Mouse (Mus musculus): ENCODE results near the gene Sema6d. TPM values are rescaled to one million over a fixed set of nuclear protein-coding genes. Genes with fewer than 3 reads are reported as not detected.

The Sema6d gene
- polyA plus RNA-seq, 2 experiments = 2.2 to 3.2 TPM

GRCm38 (mm10) chr2:124338296-124338695 is 248.5 kb downstream of the Sema6d start:
- H3K4me1 ChIP-seq (replicated peaks; ENCODE audit: control insufficient read depth in 2 of 2, insufficient read depth in 2 of 2, low read length in 1 of 2) = no peaks in the 10 kb centered on the region
- ATAC-seq (ENCODE audit: insufficient read depth) = no peak

GRCm38 (mm10) chr2:124354191-124354590 is 264.4 kb downstream of the Sema6d start:
- DNase-seq (ENCODE audit: low read depth in 3 of 3, low spot score in 3 of 3) (no peak), ATAC-seq (ENCODE audit: insufficient read depth) (no peak)
- H3K9ac ChIP-seq (replicated peaks) = no peak overlapping the region
- H3K9me3 ChIP-seq (ENCODE audit: control insufficient read depth, low read length) = no peaks in the 10 kb centered on the region
- H3K36me3 ChIP-seq (replicated peaks; ENCODE audit: control insufficient read depth, insufficient read depth, low read depth) = no peaks in the 10 kb centered on the region
- WGBS (ENCODE audit: insufficient replicate concordance) = 75% methylated on average over 2 of the region's 2 CpGs
- H3K27ac ChIP-seq = no peak overlapping the region
- H3K4me3 ChIP-seq (ENCODE audit: insufficient read depth in 1 of 2, low read depth in 2 of 2, low read length in 2 of 2) = no peak overlapping the region
- no peak for TF ChIP-seq CTCF (IDR thresholded peaks at IDR 0.05; ENCODE audit: low read depth)
- no peak for TF ChIP-seq EP300 (IDR thresholded peaks at IDR 0.05; ENCODE audit: low read depth)
- H3K4me2 ChIP-seq (ENCODE audit: low read depth) = no peak overlapping the region
- no peaks in the 10 kb centered on the region for H3K27me3 ChIP-seq (ENCODE audit: control insufficient read depth, insufficient read depth, low read length)
- no peaks in the 10 kb centered on the region for H3K4me1 ChIP-seq (replicated peaks; ENCODE audit: control insufficient read depth in 2 of 2, insufficient read depth in 2 of 2, low read length in 1 of 2)

More at GRCm38 (mm10) chr2:124338296-124338695, 248.5 kb downstream of the Sema6d start:
- 59% methylated on average over 6 of the region's 6 CpGs for WGBS (ENCODE audit: insufficient replicate concordance)
- no peak overlapping the region for H3K27ac ChIP-seq
- DNase-seq (ENCODE audit: low read depth in 3 of 3, low spot score in 3 of 3) = no peak
- no peak overlapping the region for H3K4me3 ChIP-seq (ENCODE audit: insufficient read depth in 1 of 2, low read depth in 2 of 2, low read length in 2 of 2)
- H3K4me2 ChIP-seq (ENCODE audit: low read depth) = no peak overlapping the region
- TF ChIP-seq CTCF (IDR thresholded peaks at IDR 0.05; ENCODE audit: low read depth) (no peak), EP300 (IDR thresholded peaks at IDR 0.05; ENCODE audit: low read depth) (no peak)
- no peaks in the 10 kb centered on the region for H3K9me3 ChIP-seq (ENCODE audit: control insufficient read depth, low read length)
- H3K27me3 ChIP-seq (ENCODE audit: control insufficient read depth, insufficient read depth, low read length) = no peaks in the 10 kb centered on the region
- no peak overlapping the region for H3K9ac ChIP-seq (replicated peaks)
- no peaks in the 10 kb centered on the region for H3K36me3 ChIP-seq (replicated peaks; ENCODE audit: control insufficient read depth, insufficient read depth, low read depth)

GRCm38 (mm10) chr2:124354716-124355115 is 264.9 kb downstream of the Sema6d start:
- Histone ChIP-seq H3K4me3 (ENCODE audit: insufficient read depth in 1 of 2, low read depth in 2 of 2, low read length in 2 of 2) (no peak overlapping the region), H3K27ac (no peak overlapping the region), H3K36me3 (replicated peaks; ENCODE audit: control insufficient read depth, insufficient read depth, low read depth) (no peaks in the 10 kb centered on the region), H3K4me1 (replicated peaks; ENCODE audit: control insufficient read depth in 2 of 2, insufficient read depth in 2 of 2, low read length in 1 of 2) (no peaks in the 10 kb centered on the region), H3K4me2 (ENCODE audit: low read depth) (no peak overlapping the region), H3K27me3 (ENCODE audit: control insufficient read depth, insufficient read depth, low read length) (no peaks in the 10 kb centered on the region), H3K9ac (replicated peaks) (no peak overlapping the region), H3K9me3 (ENCODE audit: control insufficient read depth, low read length) (no peaks in the 10 kb centered on the region)
- TF ChIP-seq CTCF (IDR thresholded peaks at IDR 0.05; ENCODE audit: low read depth) = no peak
- no peak for TF ChIP-seq EP300 (IDR thresholded peaks at IDR 0.05; ENCODE audit: low read depth)
- no peak for DNase-seq (ENCODE audit: low read depth in 3 of 3, low spot score in 3 of 3)
- ATAC-seq (ENCODE audit: insufficient read depth) = no peak
- WGBS (ENCODE audit: insufficient replicate concordance) = 51% methylated on average over 2 of the region's 2 CpGs

- Histone ChIP-seq H3K4me3 (ENCODE audit: insufficient read depth in 1 of 2, low read depth in 2 of 2, low read length in 2 of 2) (no peak overlapping the region), H3K9me3 (ENCODE audit: control insufficient read depth, low read length) (no peaks in the 10 kb centered on the region), H3K27ac (no peak overlapping the region), H3K9ac (replicated peaks) (no peak overlapping the region), H3K4me1 (replicated peaks; ENCODE audit: control insufficient read depth in 2 of 2, insufficient read depth in 2 of 2, low read length in 1 of 2) (no peaks in the 10 kb centered on the region), H3K27me3 (ENCODE audit: control insufficient read depth, insufficient read depth, low read length) (no peaks in the 10 kb centered on the region), H3K4me2 (ENCODE audit: low read depth) (no peak overlapping the region), H3K36me3 (replicated peaks; ENCODE audit: control insufficient read depth, insufficient read depth, low read depth) (no peaks in the 10 kb centered on the region)
- 56% methylated on average over 1 of the region's 1 CpGs for WGBS (ENCODE audit: insufficient replicate concordance)
- ATAC-seq (ENCODE audit: insufficient read depth) (no peak), DNase-seq (ENCODE audit: low read depth in 3 of 3, low spot score in 3 of 3) (no peak)
- TF ChIP-seq EP300 (IDR thresholded peaks at IDR 0.05; ENCODE audit: low read depth) = no peak
- TF ChIP-seq CTCF (IDR thresholded peaks at IDR 0.05; ENCODE audit: low read depth) = no peak
Measured at GRCm38 (mm10) chr2:124369291-124369690, 279.5 kb downstream of the Sema6d start.

GRCm38 (mm10) chr2:124369991-124370390 is 280.2 kb downstream of the Sema6d start:
- H3K4me2 ChIP-seq (ENCODE audit: low read depth) = no peak overlapping the region
- H3K27ac ChIP-seq = no peak overlapping the region
- no peaks in the 10 kb centered on the region for H3K27me3 ChIP-seq (ENCODE audit: control insufficient read depth, insufficient read depth, low read length)
- no peaks in the 10 kb centered on the region for H3K36me3 ChIP-seq (replicated peaks; ENCODE audit: control insufficient read depth, insufficient read depth, low read depth)
- H3K4me3 ChIP-seq (ENCODE audit: insufficient read depth in 1 of 2, low read depth in 2 of 2, low read length in 2 of 2) = no peak overlapping the region
- H3K9ac ChIP-seq (replicated peaks) = no peak overlapping the region
- DNase-seq (ENCODE audit: low read depth in 3 of 3, low spot score in 3 of 3) (no peak), ATAC-seq (ENCODE audit: insufficient read depth) (no peak)
- TF ChIP-seq EP300 (IDR thresholded peaks at IDR 0.05; ENCODE audit: low read depth) = no peak
- TF ChIP-seq CTCF (IDR thresholded peaks at IDR 0.05; ENCODE audit: low read depth) = no peak
- H3K9me3 ChIP-seq (ENCODE audit: control insufficient read depth, low read length) = no peaks in the 10 kb centered on the region
- no peaks in the 10 kb centered on the region for H3K4me1 ChIP-seq (replicated peaks; ENCODE audit: control insufficient read depth in 2 of 2, insufficient read depth in 2 of 2, low read length in 1 of 2)
- 61% methylated on average over 2 of the region's 2 CpGs for WGBS (ENCODE audit: insufficient replicate concordance)
